Mouse (Mus musculus) brain, adult 2 months (tissue): Measurements from ENCODE around the gene Vmn2r45.
"Not testable (repeated sequence)": the region's sequence is repeated elsewhere in the genome, so short reads cannot be mapped to it uniquely, and the experiment has no call there.

ENCODE experiments used
- DNase-seq: peaks from one replicate; pipeline ENCODE4 v3.0.0; 2011; ENCODE audit warnings: low read depth, low spot score

Vmn2r45 gene

DNA sequence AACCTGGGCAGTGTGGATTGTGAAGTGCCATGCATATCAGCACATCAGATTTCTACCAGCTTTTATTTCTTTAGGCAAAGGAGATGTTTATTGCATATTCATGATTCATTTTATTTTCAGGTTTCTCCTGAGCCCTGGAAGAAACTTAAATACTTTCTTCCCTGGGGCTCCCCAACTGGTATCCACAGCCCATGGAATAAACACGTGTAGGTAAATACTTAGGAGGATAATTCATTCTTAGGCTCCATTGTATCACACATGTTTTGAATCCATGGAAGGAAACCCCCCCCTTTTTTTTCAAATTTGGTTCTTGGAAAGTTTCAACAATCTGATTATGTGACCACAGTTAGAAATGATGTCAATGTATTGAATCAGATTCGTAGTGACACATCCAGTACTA lies at the start of gene Vmn2r45:
Gene Vmn2r45, minus strand, starts transcription at position 101 of the 400 bp plus-strand sequence.
- DNase-seq: not testable (repeated sequence)
